Mouse (Mus musculus): Measurements from ENCODE around the gene Ror2. TPM values are rescaled to one million over a fixed set of nuclear protein-coding genes. Genes with fewer than 3 reads are reported as not detected.
A peak's percentile ranks its signal among the peaks of the same experiment; 100 is the strongest.

Gene Ror2
- polyA plus RNA-seq, 1 experiment from 2014 or later = 13.4 TPM

DNA sequence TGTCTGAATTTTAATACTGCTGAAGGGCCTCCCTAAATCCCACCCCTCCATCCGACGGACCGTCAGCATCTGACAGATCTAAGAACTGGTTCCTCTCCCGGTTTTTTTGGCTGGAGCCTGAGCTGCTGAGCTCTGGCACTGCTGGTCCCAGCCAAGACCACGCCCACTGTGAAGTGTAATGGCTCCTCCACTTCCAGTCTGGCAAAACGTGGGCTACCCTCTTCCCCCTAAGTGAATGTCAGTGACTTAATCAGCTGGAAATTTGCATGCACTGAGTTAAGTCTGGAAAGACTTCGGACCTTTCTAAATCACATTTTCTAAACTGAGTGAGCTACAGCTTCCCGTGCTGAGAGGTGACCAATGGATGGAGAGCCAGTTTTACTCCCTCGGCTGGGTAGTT, 52.5 kb downstream of the Ror2 start:
- Histone ChIP-seq H3K27ac (ENCODE audit: low read length) (no peak overlapping the region), H3K9ac (ENCODE audit: low read length) (no peak overlapping the region), H3K4me1 (replicated peaks; ENCODE audit: control insufficient read depth, insufficient read depth, low read length) (peaks cover 56% of the 10 kb centered on the region), H3K4me3 (ENCODE audit: low read length) (no peak overlapping the region), H3K9me3 (ENCODE audit: control insufficient read depth, low read length) (no peaks in the 10 kb centered on the region), H3K36me3 (ENCODE audit: control insufficient read depth, insufficient read depth, low read length) (no peaks in the 10 kb centered on the region), H3K4me2 (ENCODE audit: low read depth, low read length) (no peak overlapping the region), H3K27me3 (ENCODE audit: control insufficient read depth, insufficient read depth, low read depth, low read length) (no peaks in the 10 kb centered on the region)
- peak; percentile 67 for ATAC-seq (ENCODE audit: low read depth)
- 16% methylated on average over 9 of the region's 9 CpGs for WGBS

DNA sequence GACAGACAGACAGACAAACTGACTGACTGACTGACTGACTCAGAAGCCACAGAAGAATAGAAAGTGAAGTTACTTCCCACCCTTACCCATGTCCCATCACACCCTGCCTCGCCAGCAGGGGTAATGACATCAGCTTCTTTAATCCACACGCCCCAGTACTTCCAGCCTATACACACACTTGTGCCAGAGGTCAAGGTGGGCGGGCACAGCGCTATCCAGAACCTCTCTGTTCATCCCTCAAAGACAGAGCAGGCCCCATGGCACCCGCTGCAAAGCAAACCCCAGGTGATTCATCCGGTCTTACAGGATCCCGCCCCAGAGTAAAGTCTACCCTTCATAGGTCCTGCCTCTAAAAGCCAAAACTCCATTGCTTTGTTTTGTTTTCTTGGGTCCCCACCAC, 53.5 kb downstream of the Ror2 start:
- WGBS = 36% methylated on average over 7 of the region's 7 CpGs
- no peaks in the 10 kb centered on the region for H3K36me3 ChIP-seq (ENCODE audit: control insufficient read depth, insufficient read depth, low read length)
- ATAC-seq (ENCODE audit: low read depth) = no peak
- H3K27me3 ChIP-seq (ENCODE audit: control insufficient read depth, insufficient read depth, low read depth, low read length) = no peaks in the 10 kb centered on the region
- H3K4me2 ChIP-seq (ENCODE audit: low read depth, low read length) = no peak overlapping the region
- no peaks in the 10 kb centered on the region for H3K9me3 ChIP-seq (ENCODE audit: control insufficient read depth, low read length)
- no peak overlapping the region for H3K9ac ChIP-seq (ENCODE audit: low read length)
- H3K4me3 ChIP-seq (ENCODE audit: low read length) = no peak overlapping the region
- peaks cover 51% of the 10 kb centered on the region for H3K4me1 ChIP-seq (replicated peaks; ENCODE audit: control insufficient read depth, insufficient read depth, low read length)
- H3K27ac ChIP-seq (ENCODE audit: low read length) = no peak overlapping the region

DNA sequence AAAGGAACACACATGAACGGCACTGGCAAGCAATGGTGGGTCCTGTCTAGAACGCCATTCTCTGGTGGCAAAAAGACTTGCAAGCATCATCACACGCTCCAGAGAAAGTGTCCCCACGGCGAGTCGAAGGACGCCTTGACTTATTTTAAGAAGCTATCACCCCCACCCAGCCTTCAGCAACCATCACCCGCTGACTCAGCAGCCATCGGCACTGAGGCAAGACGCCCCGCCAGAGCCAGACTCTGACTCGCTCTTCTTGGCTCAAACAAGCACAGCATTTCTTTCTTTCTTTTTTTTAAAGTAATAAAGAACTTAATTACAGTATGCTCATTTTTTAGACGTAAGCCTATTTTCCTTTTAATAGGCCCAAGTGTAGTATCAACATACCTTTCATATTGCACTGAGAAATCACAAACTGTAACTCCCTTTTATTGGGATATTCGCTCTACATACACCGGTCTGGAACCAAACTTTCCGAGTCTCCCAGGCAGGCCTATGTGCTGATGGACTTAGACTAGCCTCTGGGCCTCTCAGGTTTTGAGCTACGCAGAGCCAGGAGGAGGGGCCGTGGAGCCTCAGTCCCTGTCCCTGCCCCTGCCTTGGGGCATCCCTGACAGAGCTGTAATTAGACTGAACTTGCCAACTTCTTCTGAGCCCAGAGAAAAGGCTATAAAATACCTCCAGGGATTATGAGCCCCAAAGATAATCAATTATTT, 55.3 kb downstream of the Ror2 start:
- 66% methylated on average over 18 of the region's 18 CpGs for WGBS
- H3K9me3 ChIP-seq (ENCODE audit: control insufficient read depth, low read length) = no peaks in the 10 kb centered on the region
- ATAC-seq (ENCODE audit: low read depth) = no peak
- H3K27me3 ChIP-seq (ENCODE audit: control insufficient read depth, insufficient read depth, low read depth, low read length) = no peaks in the 10 kb centered on the region
- H3K9ac ChIP-seq (ENCODE audit: low read length) = no peak overlapping the region
- peaks cover 38% of the 10 kb centered on the region for H3K4me1 ChIP-seq (replicated peaks; ENCODE audit: control insufficient read depth, insufficient read depth, low read length)
- no peak overlapping the region for H3K4me2 ChIP-seq (ENCODE audit: low read depth, low read length)
- no peak overlapping the region for H3K4me3 ChIP-seq (ENCODE audit: low read length)
- no peaks in the 10 kb centered on the region for H3K36me3 ChIP-seq (ENCODE audit: control insufficient read depth, insufficient read depth, low read length)
- H3K27ac ChIP-seq (ENCODE audit: low read length) = no peak overlapping the region

DNA sequence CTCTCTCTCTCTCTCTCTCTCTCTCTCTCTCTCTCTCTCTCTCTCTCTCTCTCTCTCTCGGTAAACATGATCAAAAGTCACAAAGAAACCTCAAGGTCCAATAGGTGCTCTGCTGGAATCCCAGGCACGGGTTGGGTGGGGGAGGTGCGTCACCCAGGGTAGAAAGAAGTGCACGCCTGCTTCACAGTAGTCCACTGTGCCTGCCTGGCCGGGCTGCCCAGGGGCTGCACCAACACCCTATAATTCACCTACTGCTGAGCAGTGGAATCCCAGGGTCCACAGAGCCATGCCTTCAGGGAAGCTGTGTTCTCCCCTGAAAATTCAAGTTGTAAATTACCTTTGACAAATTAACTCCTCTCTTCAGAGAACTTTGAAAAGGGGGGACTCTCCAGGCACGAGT, 58.9 kb downstream of the Ror2 start:
- ATAC-seq (ENCODE audit: low read depth) = peak; percentile 39; the same call in 1 of the 2 replicates
- Histone ChIP-seq H3K9ac (ENCODE audit: low read length) (no peak overlapping the region), H3K27ac (ENCODE audit: low read length) (no peak overlapping the region), H3K36me3 (ENCODE audit: control insufficient read depth, insufficient read depth, low read length) (no peaks in the 10 kb centered on the region), H3K4me3 (ENCODE audit: low read length) (no peak overlapping the region), H3K27me3 (ENCODE audit: control insufficient read depth, insufficient read depth, low read depth, low read length) (no peaks in the 10 kb centered on the region), H3K4me2 (ENCODE audit: low read depth, low read length) (no peak overlapping the region), H3K9me3 (ENCODE audit: control insufficient read depth, low read length) (0 out of 2 replicates have a peak, but pooled peaks cover 2% of the 10 kb centered on the region), H3K4me1 (replicated peaks; ENCODE audit: control insufficient read depth, insufficient read depth, low read length) (peaks cover 7% of the 10 kb centered on the region)
- 31% methylated on average over 6 of the region's 6 CpGs for WGBS

DNA sequence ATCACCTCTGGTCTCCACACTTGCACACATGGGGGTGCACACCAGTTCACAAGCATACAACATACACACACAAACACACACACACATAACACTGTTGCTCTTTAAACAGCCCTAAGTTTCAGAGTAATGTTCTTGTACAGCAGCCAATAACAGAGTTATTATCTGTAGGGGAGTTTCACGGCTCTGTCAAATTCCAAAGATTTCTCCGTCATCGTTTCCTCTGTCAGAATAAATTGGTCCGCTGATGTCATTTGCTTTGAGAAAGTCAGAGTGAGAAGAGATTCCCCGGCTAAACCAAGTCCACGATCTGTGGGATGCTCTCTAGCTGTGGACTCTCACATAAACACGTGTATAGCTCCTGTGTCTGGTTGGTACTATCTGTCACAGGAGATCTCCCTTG, 59.5 kb downstream of the Ror2 start:
- no peak overlapping the region for H3K27ac ChIP-seq (ENCODE audit: low read length)
- no peak overlapping the region for H3K4me2 ChIP-seq (ENCODE audit: low read depth, low read length)
- H3K4me1 ChIP-seq (replicated peaks; ENCODE audit: control insufficient read depth, insufficient read depth, low read length) = peaks cover 7% of the 10 kb centered on the region
- ATAC-seq (ENCODE audit: low read depth) = peak; percentile 66; the same call in 1 of the 2 replicates
- H3K9ac ChIP-seq (ENCODE audit: low read length) = no peak overlapping the region
- H3K4me3 ChIP-seq (ENCODE audit: low read length) = no peak overlapping the region
- no peaks in the 10 kb centered on the region for H3K27me3 ChIP-seq (ENCODE audit: control insufficient read depth, insufficient read depth, low read depth, low read length)
- H3K36me3 ChIP-seq (ENCODE audit: control insufficient read depth, insufficient read depth, low read length) = no peaks in the 10 kb centered on the region
- 33% methylated on average over 7 of the region's 7 CpGs for WGBS
- H3K9me3 ChIP-seq (ENCODE audit: control insufficient read depth, low read length) = 0 out of 2 replicates have a peak, but pooled peaks cover 2% of the 10 kb centered on the region

DNA sequence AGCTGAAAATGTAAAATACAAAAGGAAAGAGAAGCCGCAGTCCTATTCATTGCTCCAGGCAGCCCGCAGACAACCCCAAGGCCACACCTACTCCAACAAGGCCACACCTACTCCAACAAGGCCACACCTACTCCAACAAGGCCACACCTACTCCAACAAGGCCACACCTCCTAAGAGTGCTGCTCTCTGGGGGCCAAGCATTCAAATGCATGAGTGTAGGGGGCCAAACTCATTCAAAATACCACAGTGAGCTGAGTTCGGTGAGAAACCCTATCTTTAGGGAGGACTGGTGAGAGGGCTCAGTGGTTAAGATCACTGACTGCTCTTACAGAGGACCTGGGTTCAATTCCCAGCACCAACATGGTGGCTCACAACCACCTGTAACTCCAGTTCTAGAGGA, 60.0 kb downstream of the Ror2 start:
- Histone ChIP-seq H3K9me3 (ENCODE audit: control insufficient read depth, low read length) (0 out of 2 replicates have a peak, but pooled peaks cover 2% of the 10 kb centered on the region), H3K9ac (ENCODE audit: low read length) (no peak overlapping the region), H3K4me2 (ENCODE audit: low read depth, low read length) (no peak overlapping the region), H3K27ac (ENCODE audit: low read length) (no peak overlapping the region), H3K36me3 (ENCODE audit: control insufficient read depth, insufficient read depth, low read length) (no peaks in the 10 kb centered on the region), H3K4me3 (ENCODE audit: low read length) (no peak overlapping the region), H3K4me1 (replicated peaks; ENCODE audit: control insufficient read depth, insufficient read depth, low read length) (peaks cover 6% of the 10 kb centered on the region), H3K27me3 (ENCODE audit: control insufficient read depth, insufficient read depth, low read depth, low read length) (no peaks in the 10 kb centered on the region)
- no peak for ATAC-seq (ENCODE audit: low read depth)
- 95% methylated on average over 3 of the region's 3 CpGs for WGBS

DNA sequence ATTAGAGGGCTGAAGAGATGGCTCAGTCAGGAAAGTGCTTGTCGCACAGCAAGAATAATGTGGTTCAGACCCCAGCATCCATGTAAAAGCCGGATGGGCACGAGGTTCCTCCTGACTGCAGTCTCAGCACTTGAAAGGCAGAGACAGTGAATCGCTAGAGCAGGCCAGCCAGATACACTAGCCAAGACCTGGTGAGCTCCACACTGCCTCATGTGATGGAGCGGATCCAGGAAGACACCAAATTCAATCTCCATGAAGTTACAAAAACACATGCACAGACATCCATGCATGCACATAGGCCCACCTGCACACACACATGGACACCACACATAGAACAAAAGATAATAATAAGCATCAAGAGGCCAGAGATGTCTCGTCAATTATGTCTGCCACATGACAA, 64.7 kb downstream of the Ror2 start:
- 0 out of 2 replicates have a peak, but pooled peaks cover 2% of the 10 kb centered on the region for H3K9me3 ChIP-seq (ENCODE audit: control insufficient read depth, low read length)
- H3K4me2 ChIP-seq (ENCODE audit: low read depth, low read length) = no peak overlapping the region
- WGBS = 81% methylated on average over 6 of the region's 6 CpGs
- H3K36me3 ChIP-seq (ENCODE audit: control insufficient read depth, insufficient read depth, low read length) = no peaks in the 10 kb centered on the region
- ATAC-seq (ENCODE audit: low read depth) = no peak
- H3K27ac ChIP-seq (ENCODE audit: low read length) = no peak overlapping the region
- no peak overlapping the region for H3K9ac ChIP-seq (ENCODE audit: low read length)
- H3K4me3 ChIP-seq (ENCODE audit: low read length) = no peak overlapping the region
- H3K4me1 ChIP-seq (replicated peaks; ENCODE audit: control insufficient read depth, insufficient read depth, low read length) = peaks cover 26% of the 10 kb centered on the region
- H3K27me3 ChIP-seq (ENCODE audit: control insufficient read depth, insufficient read depth, low read depth, low read length) = no peaks in the 10 kb centered on the region

DNA sequence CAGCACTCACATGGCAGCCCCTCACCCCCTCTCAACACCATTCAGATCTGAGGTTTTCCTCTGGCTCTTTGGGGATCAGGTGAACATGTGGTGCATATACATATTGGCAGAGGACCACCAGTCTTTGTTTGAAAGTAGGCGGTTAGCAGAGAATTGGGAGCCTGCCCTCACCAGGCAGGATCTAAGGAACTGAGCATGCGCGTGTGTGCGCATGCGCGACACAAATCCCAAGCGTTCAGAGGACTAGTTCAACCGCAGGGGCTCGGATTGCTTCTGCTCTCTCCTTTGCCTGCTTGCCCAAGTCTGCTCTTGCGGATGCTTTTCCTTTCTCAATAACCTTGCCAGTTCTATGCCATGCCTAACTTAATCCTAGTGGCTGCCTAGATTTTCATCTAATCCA, 66.0 kb downstream of the Ror2 start:
- no peaks in the 10 kb centered on the region for H3K36me3 ChIP-seq (ENCODE audit: control insufficient read depth, insufficient read depth, low read length)
- no peak for ATAC-seq (ENCODE audit: low read depth)
- no peak overlapping the region for H3K9ac ChIP-seq (ENCODE audit: low read length)
- H3K9me3 ChIP-seq (ENCODE audit: control insufficient read depth, low read length) = 0 out of 2 replicates have a peak, but pooled peaks cover 2% of the 10 kb centered on the region
- H3K4me1 ChIP-seq (replicated peaks; ENCODE audit: control insufficient read depth, insufficient read depth, low read length) = peaks cover 26% of the 10 kb centered on the region
- 92% methylated on average over 10 of the region's 10 CpGs for WGBS
- H3K27me3 ChIP-seq (ENCODE audit: control insufficient read depth, insufficient read depth, low read depth, low read length) = no peaks in the 10 kb centered on the region
- no peak overlapping the region for H3K4me2 ChIP-seq (ENCODE audit: low read depth, low read length)
- no peak overlapping the region for H3K4me3 ChIP-seq (ENCODE audit: low read length)
- no peak overlapping the region for H3K27ac ChIP-seq (ENCODE audit: low read length)

DNA sequence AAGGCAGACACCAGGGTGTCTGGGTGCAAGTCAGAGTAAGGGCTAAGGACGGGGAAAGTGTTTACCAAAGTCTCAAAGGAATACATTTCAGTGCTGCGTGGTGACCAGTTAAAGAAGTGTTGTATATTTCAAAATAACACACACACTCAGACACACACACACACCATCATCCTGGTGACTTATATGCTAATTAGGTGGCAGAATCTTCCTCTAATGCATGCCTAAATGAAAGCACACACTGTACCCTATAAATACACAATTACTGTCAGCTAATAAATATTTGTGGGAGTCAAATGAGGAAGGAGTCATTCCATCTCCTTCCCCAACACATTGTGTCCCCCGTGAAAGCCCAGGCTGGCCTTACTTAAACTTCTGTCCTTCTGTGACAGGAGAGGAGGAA, 66.5 kb downstream of the Ror2 start:
- Histone ChIP-seq H3K36me3 (ENCODE audit: control insufficient read depth, insufficient read depth, low read length) (no peaks in the 10 kb centered on the region), H3K4me3 (ENCODE audit: low read length) (no peak overlapping the region), H3K4me2 (ENCODE audit: low read depth, low read length) (no peak overlapping the region), H3K27me3 (ENCODE audit: control insufficient read depth, insufficient read depth, low read depth, low read length) (no peaks in the 10 kb centered on the region), H3K9ac (ENCODE audit: low read length) (no peak overlapping the region), H3K27ac (ENCODE audit: low read length) (no peak overlapping the region), H3K9me3 (ENCODE audit: control insufficient read depth, low read length) (0 out of 2 replicates have a peak, but pooled peaks cover 2% of the 10 kb centered on the region), H3K4me1 (replicated peaks; ENCODE audit: control insufficient read depth, insufficient read depth, low read length) (peaks cover 26% of the 10 kb centered on the region)
- 43% methylated on average over 3 of the region's 3 CpGs for WGBS
- no peak for ATAC-seq (ENCODE audit: low read depth)

Data from lung, embryonic 16.5 days (tissue).